Mouse (Mus musculus): Measurements from ENCODE around the gene Shisa3.

Gene Shisa3

GRCm38 (mm10) chr5:67633138-67633782 lies 25.6 kb downstream of the Shisa3 start:
- no peak for DNase-seq (ENCODE audit: low read depth, low spot score)

- DNase-seq (ENCODE audit: low read depth, low spot score) = no peak
Measured at GRCm38 (mm10) chr5:67633831-67634268, 26.2 kb downstream of the Shisa3 start.

- DNase-seq (ENCODE audit: low read depth, low spot score) = no peak
Measured at GRCm38 (mm10) chr5:67634339-67634738, 26.7 kb downstream of the Shisa3 start.

- no peak for DNase-seq (ENCODE audit: low read depth, low spot score)
Measured at GRCm38 (mm10) chr5:67640596-67641312, 33.1 kb downstream of the Shisa3 start.

GRCm38 (mm10) chr5:67641406-67642120 lies 33.9 kb downstream of the Shisa3 start:
- DNase-seq (ENCODE audit: low read depth, low spot score) = no peak

GRCm38 (mm10) chr5:67643537-67644255 lies 36.0 kb downstream of the Shisa3 start:
- no peak for DNase-seq (ENCODE audit: low read depth, low spot score)

GRCm38 (mm10) chr5:67646756-67647529 lies 39.3 kb downstream of the Shisa3 start:
- DNase-seq (ENCODE audit: low read depth, low spot score) = no peak

GRCm38 (mm10) chr5:67647568-67647967 lies 39.9 kb downstream of the Shisa3 start:
- DNase-seq (ENCODE audit: low read depth, low spot score) = no peak

- no peak for DNase-seq (ENCODE audit: low read depth, low spot score)
Measured at GRCm38 (mm10) chr5:67649156-67649555, 41.5 kb downstream of the Shisa3 start.

- DNase-seq (ENCODE audit: low read depth, low spot score) = no peak
Measured at GRCm38 (mm10) chr5:67650021-67650420, 42.3 kb downstream of the Shisa3 start.

GRCm38 (mm10) chr5:67652468-67652867 lies 44.8 kb downstream of the Shisa3 start:
- no peak for DNase-seq (ENCODE audit: low read depth, low spot score)

- DNase-seq (ENCODE audit: low read depth, low spot score) = no peak
Measured at GRCm38 (mm10) chr5:67653543-67653942, 45.9 kb downstream of the Shisa3 start.

- DNase-seq (ENCODE audit: low read depth, low spot score) = no peak
Measured at GRCm38 (mm10) chr5:67654572-67654971, 46.9 kb downstream of the Shisa3 start.

GRCm38 (mm10) chr5:67655696-67656519 lies 48.2 kb downstream of the Shisa3 start:
- DNase-seq (ENCODE audit: low read depth, low spot score) = no peak

GRCm38 (mm10) chr5:67656821-67657259 lies 49.2 kb downstream of the Shisa3 start:
- no peak for DNase-seq (ENCODE audit: low read depth, low spot score)

GRCm38 (mm10) chr5:67659864-67660263 lies 52.2 kb downstream of the Shisa3 start:
- DNase-seq (ENCODE audit: low read depth, low spot score) = no peak

GRCm38 (mm10) chr5:67662715-67663114 lies 55.0 kb downstream of the Shisa3 start:
- DNase-seq (ENCODE audit: low read depth, low spot score) = no peak

- DNase-seq (ENCODE audit: low read depth, low spot score) = no peak
Measured at GRCm38 (mm10) chr5:67669436-67669896, 61.8 kb downstream of the Shisa3 start.

GRCm38 (mm10) chr5:67670158-67670557 lies 62.5 kb downstream of the Shisa3 start:
- no peak for DNase-seq (ENCODE audit: low read depth, low spot score)

GRCm38 (mm10) chr5:67673008-67673407 lies 65.3 kb downstream of the Shisa3 start:
- DNase-seq (ENCODE audit: low read depth, low spot score) = no peak

All from 3T3-L1 (cell line).